Mouse (Mus musculus) heart, embryonic 11.5 days (tissue): ENCODE measurements around the gene Ints1. TPM values are rescaled to one million over a fixed set of nuclear protein-coding genes. Genes with fewer than 3 reads are reported as not detected.

Experiments used
- ATAC-seq: fragments of 200-750 bp; cut with Nextera tagmentation; replicated peaks from 2 replicates; pipeline ENCODE4 v1.8.0; 2017; ENCODE audit warnings: moderate library complexity; ENCODE audit not compliant: insufficient number of reproducible peaks, low FRiP score, low TSS enrichment
- H3K27ac ChIP-seq: fragments of 300-500 bp; sonication (generic); 2 replicates; pipeline ENCODE4 v1.5.1; 2014; ENCODE audit warnings: mild to moderate bottlenecking, low read depth, low read length
- H3K27me3 ChIP-seq: fragments of 300-500 bp; sonication (generic); 2 replicates; pipeline ENCODE4 v1.6.1; 2014; ENCODE audit warnings: mild to moderate bottlenecking, low read length, mixed read lengths; ENCODE audit not compliant: control insufficient read depth, insufficient read depth
- H3K36me3 ChIP-seq: fragments of 300-500 bp; sonication (generic); 2 replicates; pipeline ENCODE4 v1.6.1; 2014; ENCODE audit warnings: mild to moderate bottlenecking, low read length, moderate library complexity, mixed read lengths; ENCODE audit not compliant: control insufficient read depth, insufficient read depth
- H3K4me1 ChIP-seq: fragments of 300-500 bp; sonication (generic); 2 replicates; pipeline ENCODE4 v1.6.1; 2014; ENCODE audit warnings: low read length; ENCODE audit not compliant: control insufficient read depth, insufficient read depth
- H3K4me2 ChIP-seq: fragments of 300-500 bp; sonication (generic); 2 replicates; pipeline ENCODE4 v1.6.1; 2014; ENCODE audit warnings: mild to moderate bottlenecking, moderate library complexity
- H3K4me3 ChIP-seq: fragments of 300-500 bp; sonication (generic); 2 replicates; pipeline ENCODE4 v1.5.1; 2014; ENCODE audit warnings: low read depth, low read length
- H3K9ac ChIP-seq: fragments of 300-500 bp; sonication (generic); 2 replicates; pipeline ENCODE4 v1.6.1; 2014; ENCODE audit warnings: mild to moderate bottlenecking, low read depth, low read length, moderate library complexity
- H3K9me3 ChIP-seq: fragments of 300-500 bp; sonication (generic); replicated peaks from 2 replicates; pipeline ENCODE4 v1.6.1; 2016; ENCODE audit warnings: low read length; ENCODE audit not compliant: control insufficient read depth
- WGBS: fragments of 180-500 bp; shearing (Covaris S2); extraction: QIAGEN DNeasy Blood & Tissue Kit; methylation state at CpG from one replicate; pipeline ENCODE4 v1.1.7; 2014; ENCODE audit not compliant: insufficient replicate concordance; 5-methylcytosine and 5-hydroxymethylcytosine counted together
- polyA plus RNA-seq: library from polyadenylated mRNA; unstranded; fragments of >200 nt; fragmentation: Nextera tagmentation; extraction: Ambion mirVana; gene quantifications from 2 replicates; pipeline ENCODE4 v1.2.1, GENCODE M21; 2014

Gene Ints1
- polyA plus RNA-seq, 1 experiment from 2014 or later: 21.4 TPM

DNA sequence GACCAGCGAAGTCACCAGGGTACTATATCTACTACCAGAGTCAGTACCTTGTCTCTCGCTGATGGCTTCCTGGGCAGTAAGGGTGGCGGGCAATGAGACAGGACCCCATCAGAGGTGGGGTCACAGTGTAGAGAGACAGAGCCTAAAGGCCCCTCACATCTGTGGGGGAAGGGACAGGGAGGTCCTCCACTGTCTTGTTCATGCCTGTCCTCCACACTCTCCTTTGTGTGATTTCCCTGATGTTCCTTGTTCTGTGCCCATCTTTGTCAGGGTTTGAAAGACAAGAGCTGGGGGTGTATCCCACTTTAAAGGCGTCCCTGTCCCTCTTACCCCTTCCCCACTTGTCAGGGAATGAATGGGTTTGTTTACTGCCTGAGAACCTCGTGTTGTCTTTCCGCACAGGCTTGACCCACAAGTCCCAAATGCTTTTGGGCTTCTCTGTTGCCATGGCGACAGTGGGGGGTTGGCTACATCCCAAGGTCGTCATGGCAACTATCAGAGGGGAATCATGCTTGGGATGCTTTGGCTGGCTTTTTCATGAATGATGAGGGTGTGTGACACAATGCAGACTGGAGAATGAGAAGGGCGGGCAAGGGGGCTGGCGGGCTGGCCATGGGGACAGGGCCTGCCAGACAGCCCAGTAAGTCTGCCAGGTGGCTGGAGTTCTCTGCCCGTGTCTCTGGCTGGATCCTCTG, 22.1 kb upstream of the Ints1 start:
- peak overlapping the region; percentile 29 for H3K4me3 ChIP-seq
- H3K4me1 ChIP-seq: peaks cover 73% of the 10 kb centered on the region
- WGBS: 29% methylated on average over 11 of the region's 11 CpGs
- no peaks in the 10 kb centered on the region for H3K27me3 ChIP-seq
- H3K27ac ChIP-seq: peak overlapping the region; percentile 94
- H3K9ac ChIP-seq: peak overlapping the region; percentile 75
- H3K36me3 ChIP-seq: peaks cover 12% of the 10 kb centered on the region
- no peaks in the 10 kb centered on the region for H3K9me3 ChIP-seq
- peak overlapping the region; percentile 59 for H3K4me2 ChIP-seq
- no peak for ATAC-seq

- peak overlapping the region; percentile 75 for H3K9ac ChIP-seq
- H3K9me3 ChIP-seq: no peaks in the 10 kb centered on the region
- peaks cover 80% of the 10 kb centered on the region for H3K4me1 ChIP-seq
- H3K27ac ChIP-seq: peak overlapping the region; percentile 94
- peak overlapping the region; percentile 59 for H3K4me2 ChIP-seq
- peak; percentile 60 for ATAC-seq
- H3K36me3 ChIP-seq: peaks cover 12% of the 10 kb centered on the region
- peak overlapping the region; percentile 29 for H3K4me3 ChIP-seq
- no peaks in the 10 kb centered on the region for H3K27me3 ChIP-seq
- 6% methylated on average over 13 of the region's 13 CpGs for WGBS
These were observed 21.4 kb upstream of the Ints1 start for GRCm38 (mm10) chr5:139796900-139797299.

GRCm38 (mm10) chr5:139796001-139796620, 20.6 kb upstream of the Ints1 start:
- Histone ChIP-seq H3K9me3 (no peaks in the 10 kb centered on the region), H3K27ac (peak overlapping the region; percentile 94), H3K4me1 (peaks cover 80% of the 10 kb centered on the region), H3K4me3 (peak overlapping the region; percentile 29), H3K27me3 (no peaks in the 10 kb centered on the region), H3K9ac (peak overlapping the region; percentile 40; the same call in 1 of the 2 replicates), H3K36me3 (peaks cover 12% of the 10 kb centered on the region), H3K4me2 (peak overlapping the region; percentile 59)
- ATAC-seq: no peak
- WGBS: 71% methylated on average over 9 of the region's 9 CpGs

DNA sequence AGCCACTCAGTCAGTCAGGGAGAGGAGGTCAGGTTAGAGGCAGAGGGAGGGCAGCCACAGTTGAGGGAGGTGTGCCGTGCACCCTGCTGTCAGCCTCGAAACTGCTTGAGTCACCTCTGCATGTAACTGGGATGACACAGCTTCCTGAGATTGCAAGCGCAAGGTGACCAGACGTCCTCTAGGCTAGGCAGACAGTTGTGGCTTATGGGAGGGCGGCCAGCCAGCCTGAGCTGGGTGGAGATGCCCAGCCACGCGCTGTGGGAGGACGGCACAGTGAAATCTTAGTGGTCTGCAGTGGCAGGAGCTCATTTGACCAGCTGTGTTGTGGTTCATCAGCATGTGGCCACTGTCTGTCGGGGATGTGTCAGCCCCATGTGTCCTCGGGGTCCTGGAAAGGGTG, 19.5 kb upstream of the Ints1 start:
- Histone ChIP-seq H3K9ac (0 out of 2 replicates have a peak overlapping the region, but pooled peaks have one; percentile 50), H3K4me1 (peaks cover 78% of the 10 kb centered on the region), H3K27me3 (no peaks in the 10 kb centered on the region), H3K4me2 (peak overlapping the region; percentile 14; the same call in 1 of the 2 replicates), H3K4me3 (no peak overlapping the region), H3K9me3 (no peaks in the 10 kb centered on the region), H3K27ac (peak overlapping the region; percentile 94), H3K36me3 (peaks cover 1% of the 10 kb centered on the region; the same call in 1 of the 2 replicates)
- 48% methylated on average over 10 of the region's 10 CpGs for WGBS
- ATAC-seq: no peak

DNA sequence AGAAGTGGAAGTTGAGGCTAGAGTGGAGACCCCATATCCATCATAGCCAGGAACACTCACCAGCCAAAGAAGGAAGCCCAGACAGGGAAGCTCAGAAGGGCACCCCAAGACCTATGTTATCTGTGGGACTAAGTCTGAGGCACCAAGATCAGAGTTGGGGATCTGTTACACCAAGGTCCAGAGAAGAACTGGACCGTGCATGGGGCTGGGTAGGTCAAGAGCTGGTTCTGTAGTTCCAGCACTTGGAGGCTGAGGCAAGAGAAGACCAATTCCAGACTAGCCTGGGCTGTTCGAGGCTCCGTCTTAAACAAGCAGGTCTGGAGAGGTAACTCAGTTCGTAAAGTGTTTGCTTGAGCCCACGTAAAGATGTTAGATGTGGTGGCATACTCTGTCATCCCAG, 18.7 kb upstream of the Ints1 start:
- Histone ChIP-seq H3K4me3 (peak overlapping the region; percentile 85), H3K27me3 (no peaks in the 10 kb centered on the region), H3K4me2 (peak overlapping the region; percentile 94), H3K9ac (no peak overlapping the region; the same call in 1 of the 2 replicates), H3K36me3 (no peaks in the 10 kb centered on the region), H3K27ac (peak overlapping the region; percentile 82), H3K9me3 (no peaks in the 10 kb centered on the region), H3K4me1 (peaks cover 75% of the 10 kb centered on the region)
- no peak for ATAC-seq
- WGBS: 81% methylated on average over 5 of the region's 5 CpGs

DNA sequence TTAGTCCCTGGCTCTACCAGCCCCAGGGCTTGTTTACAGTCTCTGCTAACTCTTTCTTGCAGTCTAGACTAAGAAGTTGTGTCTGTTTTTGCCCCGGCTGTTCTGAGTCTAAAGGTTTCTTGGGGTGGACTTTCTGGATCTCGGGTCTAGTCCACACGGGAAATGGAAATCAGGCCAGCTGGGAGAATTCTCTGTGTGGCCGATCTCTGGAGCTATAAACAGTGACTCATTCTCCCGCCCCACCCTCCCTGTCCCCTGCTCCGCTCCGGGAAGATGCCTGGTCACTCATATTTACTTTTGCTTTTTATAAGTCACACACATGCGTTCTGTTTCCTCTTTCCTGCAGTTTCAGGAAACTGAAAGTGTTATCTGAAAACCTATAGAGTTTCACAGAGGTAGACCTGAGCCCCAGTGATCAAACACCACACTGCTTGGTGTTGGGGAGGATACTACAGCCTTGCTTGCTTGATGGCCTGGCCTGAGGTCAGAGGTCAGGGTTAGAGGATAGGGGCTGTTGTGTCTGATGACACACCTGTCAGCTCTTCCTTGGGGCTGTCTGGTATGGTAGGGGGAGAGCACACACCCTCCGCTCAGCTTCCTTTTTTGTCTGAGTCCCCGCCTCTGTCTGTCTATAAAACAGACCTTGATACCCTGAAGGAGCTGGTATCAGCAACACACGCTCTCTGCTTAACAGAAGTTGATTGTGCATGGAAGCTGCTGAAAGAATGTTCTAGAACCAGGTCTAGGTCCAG, 18.0 kb upstream of the Ints1 start:
- 23% methylated on average over 11 of the region's 11 CpGs for WGBS
- H3K4me1 ChIP-seq: peaks cover 69% of the 10 kb centered on the region
- ATAC-seq: no peak

DNA sequence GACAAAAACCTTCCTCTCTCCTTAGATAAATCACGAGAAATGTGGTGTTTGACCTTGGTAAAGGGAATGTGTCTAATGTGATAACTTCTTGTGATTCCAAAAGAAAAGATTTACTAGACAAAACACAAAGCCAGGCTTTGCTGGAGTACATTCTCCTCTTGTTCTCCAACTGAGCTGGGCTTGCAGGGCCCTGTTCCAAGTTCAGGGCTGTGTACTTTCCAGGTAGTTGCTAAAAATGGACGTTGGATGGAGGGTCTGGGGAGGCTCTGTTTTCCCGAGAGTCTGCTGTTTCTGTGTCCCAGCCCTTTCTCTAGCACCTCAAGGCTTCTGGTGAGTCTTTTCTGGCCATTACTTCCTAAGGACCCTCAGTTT, 17.5 kb upstream of the Ints1 start:
- peak overlapping the region; percentile 82 for H3K27ac ChIP-seq
- H3K4me1 ChIP-seq: peaks cover 64% of the 10 kb centered on the region
- no peaks in the 10 kb centered on the region for H3K36me3 ChIP-seq
- H3K9me3 ChIP-seq: no peaks in the 10 kb centered on the region
- H3K27me3 ChIP-seq: no peaks in the 10 kb centered on the region
- 23% methylated on average over 3 of the region's 3 CpGs for WGBS
- peak overlapping the region; percentile 94 for H3K4me2 ChIP-seq
- ATAC-seq: no peak
- H3K9ac ChIP-seq: peak overlapping the region; percentile 84
- peak overlapping the region; percentile 85 for H3K4me3 ChIP-seq

More for the DNA sequence above, 18.0 kb upstream of the Ints1 start:
- H3K9me3 ChIP-seq: no peaks in the 10 kb centered on the region
- no peaks in the 10 kb centered on the region for H3K36me3 ChIP-seq
- H3K27me3 ChIP-seq: no peaks in the 10 kb centered on the region
- H3K27ac ChIP-seq: peak overlapping the region; percentile 82
- peak overlapping the region; percentile 85 for H3K4me3 ChIP-seq
- H3K4me2 ChIP-seq: peak overlapping the region; percentile 94
- peak overlapping the region; percentile 84 for H3K9ac ChIP-seq

DNA sequence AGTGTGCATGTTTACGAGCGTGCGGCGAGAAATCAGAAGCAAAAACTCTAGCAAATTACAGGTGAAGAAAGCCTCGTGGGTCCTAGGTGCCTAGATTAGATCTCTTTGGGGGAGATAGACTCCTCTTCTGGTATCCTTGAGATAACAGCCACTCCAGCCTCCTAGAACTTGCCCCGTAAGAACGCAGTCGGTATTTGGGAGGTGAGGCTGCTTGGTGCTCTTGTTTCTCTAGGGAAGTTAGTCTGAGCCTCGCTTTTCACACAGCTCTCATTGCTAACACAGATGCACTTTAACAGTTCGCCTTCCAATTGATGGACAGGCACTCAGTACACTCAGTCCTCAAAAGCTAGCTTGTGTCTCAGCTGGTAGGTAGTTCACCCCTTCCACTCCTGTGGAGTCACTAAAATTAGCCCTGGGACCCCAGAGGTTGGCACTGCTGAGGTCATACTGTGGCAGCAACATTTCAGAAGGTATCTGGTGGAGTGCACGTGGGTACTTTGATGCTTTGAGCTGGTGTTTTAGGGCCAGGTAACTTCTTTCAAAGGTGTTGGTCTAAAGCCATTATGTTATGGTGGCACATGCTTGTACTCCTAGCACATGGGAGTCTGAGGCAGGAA, 16.8 kb upstream of the Ints1 start:
- H3K9me3 ChIP-seq: no peaks in the 10 kb centered on the region
- peaks cover 57% of the 10 kb centered on the region for H3K4me1 ChIP-seq
- peak overlapping the region; percentile 82 for H3K27ac ChIP-seq
- no peaks in the 10 kb centered on the region for H3K36me3 ChIP-seq
- no peaks in the 10 kb centered on the region for H3K27me3 ChIP-seq
- no peak for ATAC-seq
- WGBS: 11% methylated on average over 11 of the region's 11 CpGs
- H3K4me3 ChIP-seq: peak overlapping the region; percentile 85
- peak overlapping the region; percentile 84 for H3K9ac ChIP-seq
- peak overlapping the region; percentile 94 for H3K4me2 ChIP-seq
